Mouse (Mus musculus): ENCODE measurements around the gene Rnf43. TPM values are rescaled to one million over a fixed set of nuclear protein-coding genes. Genes with fewer than 3 reads are reported as not detected.

Gene Rnf43
- total and polyA plus RNA-seq, 2 experiments from 2014 or later: 0.79 to 1.8 TPM

GRCm38 (mm10) chr11:87757001-87757954 lies 94.8 kb downstream of the Rnf43 start:
- 89% methylated on average over 25 of the region's 25 CpGs for WGBS
- H3K27ac ChIP-seq (ENCODE audit: low read depth, low read length): no peak overlapping the region
- H3K9me3 ChIP-seq (ENCODE audit: low read length): no peaks in the 10 kb centered on the region
- ATAC-seq (no peak), DNase-seq (no peak)
- H3K4me3 ChIP-seq (ENCODE audit: low read depth, low read length): no peak overlapping the region
- TF ChIP-seq CTCF (IDR thresholded peaks at IDR 0.05; ENCODE audit: low read depth): no peak
- H3K36me3 ChIP-seq (ENCODE audit: insufficient read depth): no peaks in the 10 kb centered on the region
- no peaks in the 10 kb centered on the region for H3K27me3 ChIP-seq (ENCODE audit: insufficient read depth, low read length)
- H3K4me2 ChIP-seq (ENCODE audit: low read depth): no peak overlapping the region
- peaks cover 21% of the 10 kb centered on the region; the same call in 1 of the 2 replicates for H3K4me1 ChIP-seq (ENCODE audit: insufficient read depth)
- no peak overlapping the region for H3K9ac ChIP-seq

- WGBS: 79% methylated on average over 7 of the region's 7 CpGs
- ATAC-seq: no peak
Measured at GRCm38 (mm10) chr11:87758161-87758911, 95.8 kb downstream of the Rnf43 start.

GRCm38 (mm10) chr11:87758957-87759608 lies 96.6 kb downstream of the Rnf43 start:
- H3K4me1 ChIP-seq (ENCODE audit: insufficient read depth): peaks cover 33% of the 10 kb centered on the region
- no peaks in the 10 kb centered on the region for H3K36me3 ChIP-seq (ENCODE audit: insufficient read depth)
- TF ChIP-seq CTCF (IDR thresholded peaks at IDR 0.05; ENCODE audit: low read depth): no peak
- no peak overlapping the region for H3K4me3 ChIP-seq (ENCODE audit: low read depth, low read length)
- no peak overlapping the region for H3K9ac ChIP-seq
- DNase-seq (no peak), ATAC-seq (no peak)
- no peak overlapping the region for H3K4me2 ChIP-seq (ENCODE audit: low read depth)
- WGBS: 76% methylated on average over 4 of the region's 4 CpGs
- no peaks in the 10 kb centered on the region for H3K9me3 ChIP-seq (ENCODE audit: low read length)
- H3K27ac ChIP-seq (ENCODE audit: low read depth, low read length): no peak overlapping the region
- H3K27me3 ChIP-seq (ENCODE audit: insufficient read depth, low read length): no peaks in the 10 kb centered on the region

More at GRCm38 (mm10) chr11:87758161-87758911, 95.8 kb downstream of the Rnf43 start:
- H3K27me3 ChIP-seq (ENCODE audit: insufficient read depth, low read length): no peaks in the 10 kb centered on the region
- no peak overlapping the region for H3K4me2 ChIP-seq (ENCODE audit: low read depth)
- no peak overlapping the region for H3K27ac ChIP-seq (ENCODE audit: low read depth, low read length)
- H3K9ac ChIP-seq: no peak overlapping the region
- H3K4me1 ChIP-seq (ENCODE audit: insufficient read depth): peaks cover 30% of the 10 kb centered on the region
- DNase-seq: no peak
- TF ChIP-seq CTCF (IDR thresholded peaks at IDR 0.05; ENCODE audit: low read depth): no peak
- H3K36me3 ChIP-seq (ENCODE audit: insufficient read depth): no peaks in the 10 kb centered on the region
- H3K9me3 ChIP-seq (ENCODE audit: low read length): no peaks in the 10 kb centered on the region
- H3K4me3 ChIP-seq (ENCODE audit: low read depth, low read length): no peak overlapping the region

GRCm38 (mm10) chr11:87759609-87760005 lies 97.1 kb downstream of the Rnf43 start:
- ATAC-seq: peak; percentile 27; the same call in 1 of the 2 replicates
- under 1% methylated on average over 3 of the region's 3 CpGs for WGBS
- peak; percentile 57 for TF ChIP-seq CTCF (IDR thresholded peaks at IDR 0.05; ENCODE audit: low read depth)
- Histone ChIP-seq H3K4me1 (ENCODE audit: insufficient read depth) (peaks cover 34% of the 10 kb centered on the region), H3K4me2 (ENCODE audit: low read depth) (peak overlapping the region; percentile 95), H3K9me3 (ENCODE audit: low read length) (no peaks in the 10 kb centered on the region), H3K9ac (peak overlapping the region; percentile 82; the same call in 1 of the 2 replicates), H3K36me3 (ENCODE audit: insufficient read depth) (no peaks in the 10 kb centered on the region), H3K4me3 (ENCODE audit: low read depth, low read length) (no peak overlapping the region), H3K27me3 (ENCODE audit: insufficient read depth, low read length) (no peaks in the 10 kb centered on the region), H3K27ac (ENCODE audit: low read depth, low read length) (peak overlapping the region; percentile 90)
- DNase-seq: peak; percentile 63

GRCm38 (mm10) chr11:87760301-87761081 lies 98.0 kb downstream of the Rnf43 start, which contains the start of gene Tspoap1:
Tspoap1 (plus strand) TSS chr11:87760541.
- WGBS: 4% methylated on average over 23 of the region's 23 CpGs
- ATAC-seq: peak; percentile 86
- peaks cover 38% of the 10 kb centered on the region for H3K4me1 ChIP-seq (ENCODE audit: insufficient read depth)
- H3K27me3 ChIP-seq (ENCODE audit: insufficient read depth, low read length): no peaks in the 10 kb centered on the region
- peak within 1 kb of the TSS; percentile 95 for H3K4me2 ChIP-seq (ENCODE audit: low read depth)
- peak; percentile 91 for DNase-seq
- no peak for TF ChIP-seq CTCF (IDR thresholded peaks at IDR 0.05; ENCODE audit: low read depth)
- no peaks in the 10 kb centered on the region for H3K9me3 ChIP-seq (ENCODE audit: low read length)
- H3K4me3 ChIP-seq (ENCODE audit: low read depth, low read length): peak within 1 kb of the TSS; percentile 66
- H3K36me3 ChIP-seq (ENCODE audit: insufficient read depth): no peaks in the 10 kb centered on the region
- peak within 1 kb of the TSS; percentile 90 for H3K27ac ChIP-seq (ENCODE audit: low read depth, low read length)
- peak within 1 kb of the TSS; percentile 82 for H3K9ac ChIP-seq
